Mouse (Mus musculus): ENCODE results near the gene Svbp. TPM values are rescaled to one million over a fixed set of nuclear protein-coding genes. Genes with fewer than 3 reads are reported as not detected.

Svbp gene
- polyA plus RNA-seq, 1 experiment: 39.1 TPM

GRCm38 (mm10) chr4:119173851-119174453 lies 21.2 kb upstream of the Svbp start, which contains the start of gene Zfp691:
Gene Zfp691 (minus strand): TSS chr4:119174195.
- Histone ChIP-seq H3K9ac (ENCODE audit: low read depth, poor library complexity, severe bottlenecking) (peak within 1 kb of the TSS; percentile 73), H3K4me1 (ENCODE audit: control insufficient read depth, insufficient read depth, low read length) (no peaks in the 10 kb centered on the region), H3K36me3 (ENCODE audit: control insufficient read depth, insufficient read depth, low read length, poor library complexity, severe bottlenecking) (no peaks in the 10 kb centered on the region), H3K4me3 (ENCODE audit: low read depth, low read length) (peak within 1 kb of the TSS; percentile 88), H3K27me3 (ENCODE audit: control insufficient read depth, insufficient read depth, low read length, poor library complexity, severe bottlenecking) (no peaks in the 10 kb centered on the region), H3K27ac (ENCODE audit: insufficient read depth, low read length) (no peak within 1 kb of the TSS), H3K9me3 (replicated peaks; ENCODE audit: control insufficient read depth, insufficient read depth, low read length, poor library complexity, severe bottlenecking) (no peaks in the 10 kb centered on the region)
- no peak for TF ChIP-seq POLR2A (IDR thresholded peaks at IDR 0.05; ENCODE audit: insufficient read depth, low read length)
- no peak for TF ChIP-seq EP300 (IDR thresholded peaks at IDR 0.05; ENCODE audit: insufficient read depth, low read depth, low read length)
- no peak for TF ChIP-seq CTCF (IDR thresholded peaks at IDR 0.05; ENCODE audit: low read depth, low read length)

DNA sequence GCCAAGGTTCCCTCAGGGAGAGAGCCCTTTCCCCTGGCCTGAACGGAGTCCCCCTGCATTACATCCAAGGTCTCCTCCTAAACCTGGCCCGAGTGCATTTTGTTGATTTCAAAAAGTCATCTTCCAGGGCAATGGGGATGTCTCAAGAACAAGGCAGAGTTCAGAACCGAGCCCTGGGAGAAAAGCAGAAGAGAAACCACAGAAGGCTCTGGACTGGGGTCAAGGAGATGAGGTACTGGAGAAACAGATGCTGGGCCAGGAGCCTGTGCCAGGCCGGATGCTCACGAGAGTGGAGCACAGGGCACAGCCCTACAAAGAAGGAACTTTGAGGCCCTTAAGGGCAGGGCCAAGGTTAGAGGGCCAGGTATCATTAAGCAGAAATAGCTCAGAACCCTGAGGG lies 17.4 kb upstream of the Svbp start:
- Histone ChIP-seq H3K4me1 (ENCODE audit: control insufficient read depth, insufficient read depth, low read length) (no peaks in the 10 kb centered on the region), H3K27me3 (ENCODE audit: control insufficient read depth, insufficient read depth, low read length, poor library complexity, severe bottlenecking) (no peaks in the 10 kb centered on the region), H3K9me3 (replicated peaks; ENCODE audit: control insufficient read depth, insufficient read depth, low read length, poor library complexity, severe bottlenecking) (no peaks in the 10 kb centered on the region), H3K36me3 (ENCODE audit: control insufficient read depth, insufficient read depth, low read length, poor library complexity, severe bottlenecking) (no peaks in the 10 kb centered on the region), H3K4me3 (ENCODE audit: low read depth, low read length) (no peak overlapping the region), H3K9ac (ENCODE audit: low read depth, poor library complexity, severe bottlenecking) (no peak overlapping the region), H3K27ac (ENCODE audit: insufficient read depth, low read length) (no peak overlapping the region)
- TF ChIP-seq EP300 (IDR thresholded peaks at IDR 0.05; ENCODE audit: insufficient read depth, low read depth, low read length) (no peak), CTCF (IDR thresholded peaks at IDR 0.05; ENCODE audit: low read depth, low read length) (no peak), POLR2A (IDR thresholded peaks at IDR 0.05; ENCODE audit: insufficient read depth, low read length) (no peak)

- no peak for TF ChIP-seq POLR2A (IDR thresholded peaks at IDR 0.05; ENCODE audit: insufficient read depth, low read length)
- TF ChIP-seq EP300 (IDR thresholded peaks at IDR 0.05; ENCODE audit: insufficient read depth, low read depth, low read length): no peak
- TF ChIP-seq CTCF (IDR thresholded peaks at IDR 0.05; ENCODE audit: low read depth, low read length): no peak
- Histone ChIP-seq H3K9me3 (replicated peaks; ENCODE audit: control insufficient read depth, insufficient read depth, low read length, poor library complexity, severe bottlenecking) (no peaks in the 10 kb centered on the region), H3K27me3 (ENCODE audit: control insufficient read depth, insufficient read depth, low read length, poor library complexity, severe bottlenecking) (no peaks in the 10 kb centered on the region), H3K27ac (ENCODE audit: insufficient read depth, low read length) (no peak overlapping the region), H3K36me3 (ENCODE audit: control insufficient read depth, insufficient read depth, low read length, poor library complexity, severe bottlenecking) (no peaks in the 10 kb centered on the region), H3K9ac (ENCODE audit: low read depth, poor library complexity, severe bottlenecking) (no peak overlapping the region), H3K4me3 (ENCODE audit: low read depth, low read length) (no peak overlapping the region), H3K4me1 (ENCODE audit: control insufficient read depth, insufficient read depth, low read length) (no peaks in the 10 kb centered on the region)
These were observed 16.8 kb upstream of the Svbp start for GRCm38 (mm10) chr4:119178331-119178730.

DNA sequence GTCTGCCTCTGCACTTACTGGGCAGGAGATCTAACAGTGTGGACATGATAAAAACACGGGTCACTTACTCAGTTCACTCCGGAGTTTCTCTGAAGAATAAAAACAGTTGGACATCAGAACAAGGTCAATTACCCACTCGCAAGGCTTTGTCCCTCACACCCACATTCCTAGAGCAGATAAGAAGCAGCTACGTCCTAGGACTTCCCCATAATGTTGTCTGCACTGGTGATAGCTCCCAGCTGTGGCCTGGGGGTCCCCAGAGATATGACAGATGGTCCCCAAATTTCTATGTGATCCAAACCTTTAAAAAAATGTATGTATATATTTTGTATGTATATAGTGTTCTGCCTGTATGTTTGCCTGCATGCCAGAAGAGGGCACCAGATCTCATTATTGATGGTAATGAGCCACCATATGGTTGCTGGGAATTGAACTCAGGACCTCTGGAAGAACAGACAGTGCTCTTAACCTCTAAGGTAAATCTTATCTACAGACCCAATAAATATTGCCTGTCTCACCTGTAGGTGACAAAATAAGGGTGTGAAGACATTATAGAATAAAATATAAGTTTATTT lies 14.9 kb upstream of the Svbp start:
- H3K36me3 ChIP-seq (ENCODE audit: control insufficient read depth, insufficient read depth, low read length, poor library complexity, severe bottlenecking): no peaks in the 10 kb centered on the region
- TF ChIP-seq POLR2A (IDR thresholded peaks at IDR 0.05; ENCODE audit: insufficient read depth, low read length) (no peak), CTCF (IDR thresholded peaks at IDR 0.05; ENCODE audit: low read depth, low read length) (no peak), EP300 (IDR thresholded peaks at IDR 0.05; ENCODE audit: insufficient read depth, low read depth, low read length) (no peak)
- no peak overlapping the region for H3K4me3 ChIP-seq (ENCODE audit: low read depth, low read length)
- no peaks in the 10 kb centered on the region for H3K9me3 ChIP-seq (replicated peaks; ENCODE audit: control insufficient read depth, insufficient read depth, low read length, poor library complexity, severe bottlenecking)
- H3K27ac ChIP-seq (ENCODE audit: insufficient read depth, low read length): no peak overlapping the region
- H3K9ac ChIP-seq (ENCODE audit: low read depth, poor library complexity, severe bottlenecking): no peak overlapping the region
- no peaks in the 10 kb centered on the region for H3K4me1 ChIP-seq (ENCODE audit: control insufficient read depth, insufficient read depth, low read length)
- no peaks in the 10 kb centered on the region for H3K27me3 ChIP-seq (ENCODE audit: control insufficient read depth, insufficient read depth, low read length, poor library complexity, severe bottlenecking)

- no peak for TF ChIP-seq EP300 (IDR thresholded peaks at IDR 0.05; ENCODE audit: insufficient read depth, low read depth, low read length)
- TF ChIP-seq CTCF (IDR thresholded peaks at IDR 0.05; ENCODE audit: low read depth, low read length): no peak
- no peak for TF ChIP-seq POLR2A (IDR thresholded peaks at IDR 0.05; ENCODE audit: insufficient read depth, low read length)
- Histone ChIP-seq H3K36me3 (ENCODE audit: control insufficient read depth, insufficient read depth, low read length, poor library complexity, severe bottlenecking) (no peaks in the 10 kb centered on the region), H3K4me1 (ENCODE audit: control insufficient read depth, insufficient read depth, low read length) (no peaks in the 10 kb centered on the region), H3K9me3 (replicated peaks; ENCODE audit: control insufficient read depth, insufficient read depth, low read length, poor library complexity, severe bottlenecking) (no peaks in the 10 kb centered on the region), H3K27ac (ENCODE audit: insufficient read depth, low read length) (no peak overlapping the region), H3K9ac (ENCODE audit: low read depth, poor library complexity, severe bottlenecking) (no peak overlapping the region), H3K27me3 (ENCODE audit: control insufficient read depth, insufficient read depth, low read length, poor library complexity, severe bottlenecking) (no peaks in the 10 kb centered on the region), H3K4me3 (ENCODE audit: low read depth, low read length) (no peak overlapping the region)
These were observed 13.7 kb upstream of the Svbp start for GRCm38 (mm10) chr4:119181456-119181855.

GRCm38 (mm10) chr4:119183525-119183924 lies 11.6 kb upstream of the Svbp start:
- Histone ChIP-seq H3K27ac (ENCODE audit: insufficient read depth, low read length) (no peak overlapping the region), H3K4me3 (ENCODE audit: low read depth, low read length) (no peak overlapping the region), H3K9me3 (replicated peaks; ENCODE audit: control insufficient read depth, insufficient read depth, low read length, poor library complexity, severe bottlenecking) (no peaks in the 10 kb centered on the region), H3K4me1 (ENCODE audit: control insufficient read depth, insufficient read depth, low read length) (no peaks in the 10 kb centered on the region), H3K9ac (ENCODE audit: low read depth, poor library complexity, severe bottlenecking) (no peak overlapping the region), H3K36me3 (ENCODE audit: control insufficient read depth, insufficient read depth, low read length, poor library complexity, severe bottlenecking) (no peaks in the 10 kb centered on the region), H3K27me3 (ENCODE audit: control insufficient read depth, insufficient read depth, low read length, poor library complexity, severe bottlenecking) (no peaks in the 10 kb centered on the region)
- TF ChIP-seq EP300 (IDR thresholded peaks at IDR 0.05; ENCODE audit: insufficient read depth, low read depth, low read length): no peak
- TF ChIP-seq CTCF (IDR thresholded peaks at IDR 0.05; ENCODE audit: low read depth, low read length): no peak
- TF ChIP-seq POLR2A (IDR thresholded peaks at IDR 0.05; ENCODE audit: insufficient read depth, low read length): no peak

Data from ES-Bruce4 (cell line).